Mouse (Mus musculus): Measurements from ENCODE around the gene Iqschfp.

DNA sequence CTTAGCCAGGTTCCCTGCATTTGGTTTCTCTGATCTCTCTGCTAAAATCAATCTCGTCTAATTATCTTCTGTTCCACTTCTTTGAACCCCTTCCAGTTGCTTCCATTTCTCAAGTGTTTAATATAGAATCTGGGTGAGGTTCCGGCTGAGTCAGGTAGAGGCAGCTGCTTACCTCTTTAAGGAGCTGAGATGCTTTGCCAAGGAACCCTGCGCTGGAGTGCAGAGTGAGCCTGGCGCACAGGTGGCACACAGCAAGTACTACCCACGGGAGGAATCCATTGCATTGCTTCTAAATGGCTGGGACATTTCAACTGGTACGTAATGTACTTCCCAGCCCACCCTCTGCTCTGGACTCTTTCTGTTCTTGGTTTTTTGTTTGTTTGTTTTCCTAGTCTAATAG, 587.2 kb downstream of the Iqschfp start:
- TF ChIP-seq CTCF (IDR thresholded peaks at IDR 0.05; ENCODE audit: insufficient read depth, low read depth, low read length): no peak
- no peak for TF ChIP-seq POLR2A (IDR thresholded peaks at IDR 0.05; ENCODE audit: insufficient read depth, low read depth, low read length)
